Mouse (Mus musculus): Measurements from ENCODE around the gene Fam241a. TPM values are rescaled to one million over a fixed set of nuclear protein-coding genes. Genes with fewer than 3 reads are reported as not detected.

Gene Fam241a
- polyA plus RNA-seq, 1 experiment: 4.3 TPM

GRCm38 (mm10) chr3:127862479-127862878 lies 33.6 kb downstream of the Fam241a start:
- DNase-seq: no peak
- no peak for TF ChIP-seq CTCF (IDR thresholded peaks at IDR 0.05; ENCODE audit: insufficient read depth, low read length)
- no peak for TF ChIP-seq POLR2A (IDR thresholded peaks at IDR 0.05; ENCODE audit: borderline replicate concordance, extremely low read depth, low read depth, low read length)
- Histone ChIP-seq H3K4me1 (ENCODE audit: control insufficient read depth, insufficient read depth, low read length) (no peaks in the 10 kb centered on the region; the same call in 1 of the 2 replicates), H3K4me3 (replicated peaks; ENCODE audit: extremely low read depth, low read depth, low read length) (no peak overlapping the region)
- WGBS: 71% methylated on average over 4 of the region's 4 CpGs

DNA sequence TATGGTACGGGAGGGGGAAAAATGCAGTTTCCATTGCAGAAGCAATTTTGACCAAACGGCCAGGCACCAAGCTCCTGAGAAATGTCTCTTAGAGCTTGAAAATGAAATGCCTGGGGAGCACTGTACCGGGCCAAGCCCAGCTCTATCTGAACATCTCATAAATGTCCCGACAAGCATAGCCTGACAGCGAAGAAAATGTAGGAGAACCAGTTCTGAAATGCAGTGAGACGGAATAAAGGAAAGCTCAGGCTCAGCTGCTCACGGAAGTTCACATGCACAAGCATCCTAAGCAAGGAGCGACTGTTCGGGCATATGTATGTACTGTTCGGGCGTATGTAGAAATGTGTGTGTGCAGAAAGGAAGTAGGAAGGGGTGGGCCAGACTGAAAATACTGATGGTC lies 34.8 kb downstream of the Fam241a start:
- no peak for DNase-seq
- Histone ChIP-seq H3K4me3 (replicated peaks; ENCODE audit: extremely low read depth, low read depth, low read length) (no peak overlapping the region), H3K4me1 (ENCODE audit: control insufficient read depth, insufficient read depth, low read length) (no peaks in the 10 kb centered on the region; the same call in 1 of the 2 replicates)
- 81% methylated on average over 11 of the region's 11 CpGs for WGBS
- TF ChIP-seq POLR2A (IDR thresholded peaks at IDR 0.05; ENCODE audit: borderline replicate concordance, extremely low read depth, low read depth, low read length) (no peak), CTCF (IDR thresholded peaks at IDR 0.05; ENCODE audit: insufficient read depth, low read length) (no peak)

GRCm38 (mm10) chr3:127853431-127854206 lies 42.5 kb downstream of the Fam241a start:
- WGBS: 31% methylated on average over 15 of the region's 15 CpGs
- Histone ChIP-seq H3K4me3 (replicated peaks; ENCODE audit: extremely low read depth, low read depth, low read length) (no peak overlapping the region), H3K4me1 (ENCODE audit: control insufficient read depth, insufficient read depth, low read length) (no peaks in the 10 kb centered on the region)
- peak; percentile 67 for DNase-seq
- TF ChIP-seq POLR2A (IDR thresholded peaks at IDR 0.05; ENCODE audit: borderline replicate concordance, extremely low read depth, low read depth, low read length) (no peak), CTCF (IDR thresholded peaks at IDR 0.05; ENCODE audit: insufficient read depth, low read length) (peak; percentile 95)

DNA sequence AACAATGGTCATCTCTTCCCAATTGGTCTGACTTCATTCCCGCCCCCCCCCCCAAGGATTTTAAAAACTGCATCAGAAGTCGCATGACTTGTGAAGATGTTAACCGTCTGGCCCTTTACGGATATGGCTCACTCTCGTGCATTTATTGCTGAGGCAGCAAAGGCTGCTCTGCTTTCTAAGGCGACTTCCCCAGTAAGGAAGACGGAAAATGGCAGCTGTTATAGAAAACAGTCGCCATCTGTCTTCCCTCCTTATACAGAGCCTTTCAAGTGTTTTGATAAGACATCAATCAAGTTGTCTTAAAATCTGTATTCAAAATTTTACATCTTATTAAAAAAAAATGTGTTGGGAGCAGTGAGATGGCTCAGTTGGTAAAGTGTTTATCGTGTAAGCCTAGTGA lies 43.4 kb downstream of the Fam241a start:
- WGBS: 78% methylated on average over 9 of the region's 9 CpGs
- TF ChIP-seq POLR2A (IDR thresholded peaks at IDR 0.05; ENCODE audit: borderline replicate concordance, extremely low read depth, low read depth, low read length) (no peak), CTCF (IDR thresholded peaks at IDR 0.05; ENCODE audit: insufficient read depth, low read length) (no peak)
- no peaks in the 10 kb centered on the region for H3K4me1 ChIP-seq (ENCODE audit: control insufficient read depth, insufficient read depth, low read length)
- DNase-seq: no peak
- no peak overlapping the region for H3K4me3 ChIP-seq (replicated peaks; ENCODE audit: extremely low read depth, low read depth, low read length)

DNA sequence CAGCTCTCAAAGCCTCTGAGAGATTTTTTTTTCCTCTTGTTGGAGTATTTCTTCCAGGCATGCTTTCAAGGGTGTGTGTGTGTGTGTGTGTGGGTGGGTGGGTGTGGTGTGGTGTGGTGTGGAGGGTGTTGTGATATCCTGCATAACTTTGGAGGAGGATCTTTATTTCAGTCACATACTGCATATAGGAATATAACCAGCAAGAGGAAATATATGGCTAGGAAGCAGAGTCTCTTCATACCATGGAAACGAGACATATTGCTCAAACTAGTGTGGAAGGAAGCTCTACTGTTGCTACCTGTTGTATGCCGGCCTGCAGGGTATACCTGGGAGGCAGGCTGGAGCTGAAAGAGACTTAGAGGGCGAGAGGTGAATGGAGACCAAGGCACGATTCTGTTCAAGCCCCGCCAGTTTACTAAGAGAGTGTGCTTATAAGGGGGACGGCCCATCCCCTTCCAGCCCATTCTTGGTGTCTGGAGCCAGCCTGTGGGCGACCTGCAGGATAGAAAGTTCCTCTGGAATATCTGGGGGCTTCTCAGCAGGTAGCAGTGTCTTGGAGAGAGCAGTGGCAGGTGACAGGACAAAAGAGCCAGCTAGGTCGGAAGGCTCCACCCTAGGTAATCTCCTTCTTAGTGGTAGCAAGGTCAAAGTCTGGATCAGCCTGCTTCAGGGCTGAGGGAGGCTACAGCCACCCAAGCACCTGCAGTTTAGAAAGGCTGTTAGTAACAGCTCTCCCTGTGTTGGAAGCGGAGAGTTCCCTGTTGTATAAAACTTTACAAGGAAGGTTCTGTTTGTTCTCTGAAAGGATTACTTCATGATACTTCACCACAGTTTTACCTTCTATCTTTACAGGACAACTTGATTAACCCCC lies 45.1 kb downstream of the Fam241a start:
- DNase-seq: no peak
- 64% methylated on average over 9 of the region's 9 CpGs for WGBS
- TF ChIP-seq POLR2A (IDR thresholded peaks at IDR 0.05; ENCODE audit: borderline replicate concordance, extremely low read depth, low read depth, low read length): no peak
- no peak for TF ChIP-seq CTCF (IDR thresholded peaks at IDR 0.05; ENCODE audit: insufficient read depth, low read length)
- Histone ChIP-seq H3K4me3 (replicated peaks; ENCODE audit: extremely low read depth, low read depth, low read length) (no peak overlapping the region), H3K4me1 (ENCODE audit: control insufficient read depth, insufficient read depth, low read length) (no peaks in the 10 kb centered on the region)

DNA sequence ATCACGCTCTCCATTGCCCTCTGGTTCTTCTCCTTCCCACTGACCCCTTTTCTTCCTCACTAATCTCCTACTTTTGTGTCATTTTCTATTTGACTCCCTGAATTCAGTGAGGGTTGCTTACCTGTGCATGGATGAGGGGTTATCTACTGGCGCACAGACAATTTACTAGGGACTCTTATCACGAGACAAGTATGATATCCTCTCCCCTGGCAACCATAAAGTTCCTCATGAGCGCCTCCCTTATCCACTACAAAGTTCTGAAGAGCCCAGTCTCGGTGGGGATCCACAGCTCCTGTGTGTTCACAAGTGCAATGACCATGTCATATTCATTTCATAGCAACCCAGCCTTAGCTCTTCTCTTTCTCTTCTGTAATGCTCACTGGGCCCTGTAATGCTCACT lies 46.2 kb downstream of the Fam241a start:
- Histone ChIP-seq H3K4me3 (replicated peaks; ENCODE audit: extremely low read depth, low read depth, low read length) (no peak overlapping the region), H3K4me1 (ENCODE audit: control insufficient read depth, insufficient read depth, low read length) (no peaks in the 10 kb centered on the region)
- TF ChIP-seq CTCF (IDR thresholded peaks at IDR 0.05; ENCODE audit: insufficient read depth, low read length): no peak
- TF ChIP-seq POLR2A (IDR thresholded peaks at IDR 0.05; ENCODE audit: borderline replicate concordance, extremely low read depth, low read depth, low read length): no peak
- DNase-seq: no peak
- WGBS: 76% methylated on average over 5 of the region's 5 CpGs

DNA sequence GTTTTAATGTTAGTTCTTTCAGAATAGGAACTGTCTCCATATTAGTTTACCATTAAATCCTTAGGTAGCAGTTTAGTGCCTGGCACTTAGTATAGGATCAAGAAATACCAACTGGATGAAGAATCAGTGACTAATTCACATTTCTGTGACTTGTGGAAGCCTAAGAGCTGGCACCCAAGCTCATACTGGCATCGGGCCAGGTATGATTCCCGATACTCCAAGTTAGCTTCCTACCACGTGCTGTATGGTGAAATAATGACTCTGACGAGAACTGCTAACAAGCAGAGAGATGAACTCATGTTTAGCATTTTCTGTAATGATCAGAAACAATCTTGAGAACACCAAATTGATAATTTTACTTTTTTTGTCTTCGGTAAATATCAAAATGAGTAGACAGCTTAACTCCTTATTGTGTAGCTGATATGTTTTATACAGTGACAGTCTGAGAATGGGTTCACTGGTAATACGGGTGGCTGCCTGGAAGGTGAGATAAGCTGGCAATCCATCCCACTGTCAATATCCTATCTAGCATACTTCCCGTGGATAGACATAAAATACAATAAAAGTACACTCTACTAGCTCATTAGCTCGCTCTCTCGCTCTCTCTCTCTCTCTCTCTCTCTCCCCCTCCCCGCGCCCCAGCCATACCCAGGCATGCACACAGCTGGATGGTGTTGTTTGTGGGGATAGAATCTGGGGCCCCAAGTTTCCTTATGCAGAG lies 47.9 kb downstream of the Fam241a start:
- Histone ChIP-seq H3K4me3 (replicated peaks; ENCODE audit: extremely low read depth, low read depth, low read length) (no peak overlapping the region), H3K4me1 (ENCODE audit: control insufficient read depth, insufficient read depth, low read length) (no peaks in the 10 kb centered on the region)
- 58% methylated on average over 11 of the region's 11 CpGs for WGBS
- DNase-seq: no peak
- TF ChIP-seq CTCF (IDR thresholded peaks at IDR 0.05; ENCODE audit: insufficient read depth, low read length): no peak
- TF ChIP-seq POLR2A (IDR thresholded peaks at IDR 0.05; ENCODE audit: borderline replicate concordance, extremely low read depth, low read depth, low read length): no peak

DNA sequence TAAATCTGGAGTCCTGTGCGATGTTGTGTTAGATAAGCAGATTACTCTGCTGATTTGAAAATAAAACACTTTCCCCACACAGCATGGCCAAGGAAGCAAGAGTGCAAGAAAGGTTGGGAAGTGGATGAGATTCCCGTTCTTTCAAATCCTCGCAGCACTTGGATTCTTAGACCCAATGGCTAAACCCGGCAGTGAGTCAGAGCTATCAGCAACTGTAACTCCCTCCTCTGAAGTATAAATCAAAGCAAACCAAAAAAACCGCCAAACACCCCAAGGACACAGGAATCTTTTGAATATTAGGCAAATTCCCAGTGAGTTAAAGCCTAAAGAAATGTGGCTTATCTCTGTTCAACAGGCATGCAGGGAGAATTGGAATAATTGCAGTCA lies 52.2 kb downstream of the Fam241a start:
- no peak for TF ChIP-seq CTCF (IDR thresholded peaks at IDR 0.05; ENCODE audit: insufficient read depth, low read length)
- no peak for TF ChIP-seq POLR2A (IDR thresholded peaks at IDR 0.05; ENCODE audit: borderline replicate concordance, extremely low read depth, low read depth, low read length)
- Histone ChIP-seq H3K4me3 (replicated peaks; ENCODE audit: extremely low read depth, low read depth, low read length) (no peak overlapping the region), H3K4me1 (ENCODE audit: control insufficient read depth, insufficient read depth, low read length) (no peaks in the 10 kb centered on the region)
- no peak for DNase-seq
- 44% methylated on average over 5 of the region's 5 CpGs for WGBS

GRCm38 (mm10) chr3:127843324-127843940 lies 52.7 kb downstream of the Fam241a start:
- no peak for TF ChIP-seq CTCF (IDR thresholded peaks at IDR 0.05; ENCODE audit: insufficient read depth, low read length)
- TF ChIP-seq POLR2A (IDR thresholded peaks at IDR 0.05; ENCODE audit: borderline replicate concordance, extremely low read depth, low read depth, low read length): no peak
- DNase-seq: peak; percentile 31
- Histone ChIP-seq H3K4me3 (replicated peaks; ENCODE audit: extremely low read depth, low read depth, low read length) (no peak overlapping the region), H3K4me1 (ENCODE audit: control insufficient read depth, insufficient read depth, low read length) (no peaks in the 10 kb centered on the region)
- WGBS: 44% methylated on average over 2 of the region's 2 CpGs

All from lung, adult 2 months (tissue).